Mouse (Mus musculus) brain, embryonic 14.5 days (tissue): ENCODE measurements around the gene Mst1r. TPM values are rescaled to one million over a fixed set of nuclear protein-coding genes. Genes with fewer than 3 reads are reported as not detected.

Source experiments
- DNase-seq: peaks from one replicate; pipeline ENCODE4 v3.0.0-alpha.2; 2011; ENCODE audit warnings: low read depth
- CTCF ChIP-seq: fragments of 200-500 bp; IDR thresholded peaks from 2 replicates; pipeline ENCODE4 v1.5.1; 2012; ENCODE audit warnings: inconsistent platforms, mild to moderate bottlenecking, moderate library complexity, borderline replicate concordance; ENCODE audit not compliant: insufficient read depth, insufficient read length; ENCODE audit errors: extremely low read depth
- POLR2A ChIP-seq: fragments of 200-500 bp; IDR thresholded peaks from 2 replicates; pipeline ENCODE4 v1.6.1; 2012; ENCODE audit warnings: mild to moderate bottlenecking, inconsistent platforms, borderline replicate concordance; ENCODE audit not compliant: poor library complexity, insufficient read depth, insufficient read length, severe bottlenecking; ENCODE audit errors: extremely low read depth
- polyA plus RNA-seq: library from polyadenylated mRNA; depleted of rRNA; stranded (reverse); fragments of >200 nt; gene quantifications from 2 replicates; pipeline ENCODE4 v1.2.3, GENCODE M21; 2012

The Mst1r gene
- polyA plus RNA-seq, 1 experiment, result 4.2 TPM

DNA sequence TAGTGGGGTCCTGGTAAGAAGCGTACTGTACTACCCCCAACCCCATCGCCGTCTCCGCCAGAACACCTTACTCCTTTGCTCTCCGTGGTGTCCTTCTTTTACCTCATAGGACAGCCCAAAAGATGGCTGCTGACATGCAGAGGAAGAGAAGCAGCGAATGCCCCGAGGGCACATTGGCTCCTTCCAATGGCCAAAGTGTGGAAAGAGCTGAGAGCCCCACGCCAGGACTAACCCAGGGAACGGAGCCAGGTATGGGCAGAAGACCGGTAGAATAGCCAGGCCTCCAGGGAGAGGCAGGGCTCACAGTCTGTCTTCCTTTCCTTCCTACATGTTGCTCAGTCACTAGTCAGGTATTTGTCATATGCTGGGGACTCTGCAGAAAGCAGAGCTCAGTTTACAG lies 8.1 kb upstream of the Mst1r start:
- TF ChIP-seq POLR2A, result no peak
- no peak for TF ChIP-seq CTCF
- DNase-seq, result no peak

DNA sequence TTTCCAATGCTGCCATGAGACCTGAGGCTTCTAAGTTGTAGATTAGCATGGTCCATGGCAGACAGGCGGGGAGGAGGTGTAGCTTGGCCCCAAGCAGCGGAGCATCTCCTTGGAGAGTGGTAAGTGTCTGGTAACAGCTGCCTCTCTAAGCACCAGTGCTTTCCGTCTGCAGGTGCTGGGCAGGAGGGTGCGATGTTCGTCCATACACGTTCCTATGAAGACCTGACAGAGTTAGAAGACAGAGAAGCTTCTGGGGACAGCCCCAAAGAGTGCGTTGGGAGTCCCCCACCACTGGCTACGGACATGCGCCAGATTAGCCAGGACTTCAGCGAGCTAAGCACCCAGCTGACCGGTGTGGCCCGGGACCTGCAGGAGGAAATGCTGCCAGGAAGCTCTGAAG lies 6.8 kb upstream of the Mst1r start:
- no peak for DNase-seq
- TF ChIP-seq CTCF (no peak), POLR2A (no peak)

- TF ChIP-seq CTCF (peak; percentile 79), POLR2A (no peak)
- peak; percentile 88 for DNase-seq
Observed at GRCm38 (mm10) chr9:107900840-107901626, 5.6 kb upstream of the Mst1r start.

DNA sequence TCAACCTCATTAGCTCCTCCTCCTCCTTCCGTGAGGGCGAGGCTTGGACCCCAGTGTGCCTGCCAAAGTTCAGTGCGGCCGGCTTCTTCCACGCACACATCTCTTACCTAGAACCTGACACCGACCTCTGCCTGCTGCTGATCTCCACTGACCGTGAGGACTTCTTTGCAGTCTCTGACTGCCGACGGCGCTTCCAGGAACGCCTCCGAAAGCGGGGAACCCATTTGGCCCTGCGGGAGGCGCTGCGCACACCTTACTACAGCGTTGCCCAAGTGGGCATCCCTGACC lies 5.1 kb upstream of the Mst1r start:
- TF ChIP-seq CTCF (peak; percentile 1; the same call in 1 of the 2 replicates), POLR2A (no peak)
- DNase-seq, result no peak

DNA sequence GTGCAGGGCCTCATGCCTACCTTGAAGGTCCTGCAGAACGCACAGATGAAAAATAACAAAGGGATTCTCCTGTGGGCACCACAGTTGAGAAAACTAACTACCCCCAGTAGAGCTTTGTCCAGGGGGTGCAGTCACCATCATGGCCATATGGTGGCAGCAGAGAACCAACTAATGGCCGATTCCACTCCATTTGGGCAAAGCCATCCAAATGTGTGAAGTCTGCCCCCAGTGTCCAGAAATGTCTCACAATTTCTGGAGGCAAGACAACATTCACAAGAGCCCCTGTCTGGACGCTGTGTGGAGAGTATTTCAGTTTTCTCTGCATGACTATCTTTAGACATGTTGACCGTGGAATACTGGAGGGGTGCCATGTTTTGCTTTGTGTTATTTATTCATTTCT lies 1.9 kb upstream of the Mst1r start:
- DNase-seq, result peak; percentile 89
- peak; percentile 94 for TF ChIP-seq CTCF
- TF ChIP-seq POLR2A, result no peak

GRCm38 (mm10) chr9:107906967-107907800 lies 511 bp downstream of the Mst1r start:
- no peak for TF ChIP-seq POLR2A
- no peak for TF ChIP-seq CTCF
- DNase-seq, result no peak

DNA sequence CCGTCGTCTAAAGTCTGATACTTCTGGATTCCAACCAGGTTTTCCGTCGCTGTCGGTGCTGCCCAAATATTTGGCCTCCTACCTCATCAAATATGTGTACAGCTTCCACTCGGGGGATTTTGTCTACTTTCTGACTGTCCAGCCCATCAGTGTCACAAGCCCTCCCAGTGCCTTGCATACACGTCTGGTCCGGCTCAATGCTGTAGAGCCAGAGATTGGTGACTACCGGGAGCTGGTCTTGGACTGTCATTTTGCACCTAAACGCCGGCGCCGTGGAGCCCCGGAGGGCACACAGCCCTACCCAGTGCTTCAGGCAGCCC lies 1.1 kb downstream of the Mst1r start:
- no peak for DNase-seq
- TF ChIP-seq CTCF (no peak), POLR2A (no peak)

DNA sequence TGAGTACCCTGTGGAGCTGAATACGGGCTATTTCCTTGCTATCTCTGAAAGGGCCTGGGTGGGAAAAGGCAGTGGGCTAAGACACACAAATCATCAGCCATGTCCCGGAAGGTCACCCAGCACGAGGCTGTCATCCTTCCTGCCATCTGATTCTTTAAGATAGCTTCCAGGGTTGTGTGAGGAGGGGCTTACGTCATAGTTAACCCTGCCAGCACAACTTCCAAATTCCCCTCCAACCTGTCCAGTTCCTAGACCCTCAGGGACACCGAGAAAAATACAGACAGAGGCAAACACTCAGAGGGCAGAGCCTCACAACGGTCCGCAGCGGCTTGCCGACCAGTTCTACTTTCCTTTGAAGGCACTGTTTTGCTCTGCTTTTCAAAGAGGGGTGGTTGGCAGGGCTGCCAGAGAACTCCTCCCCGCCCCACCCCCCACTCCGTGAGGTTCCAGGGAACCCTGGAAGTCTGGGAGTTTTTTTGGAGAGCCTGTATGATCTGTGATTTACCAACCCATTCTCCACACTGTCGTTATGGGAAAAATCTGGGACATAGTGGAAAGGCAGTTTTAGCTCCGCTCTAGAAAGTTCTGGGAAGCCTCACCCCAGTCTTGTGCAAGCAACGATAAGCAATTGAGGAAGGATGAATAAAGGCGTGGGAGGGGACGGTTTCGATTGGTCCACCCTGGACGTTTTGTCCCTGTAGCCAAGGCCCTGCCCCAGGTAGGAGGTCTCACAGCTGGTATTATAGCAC lies 1.9 kb downstream of the Mst1r start:
- DNase-seq, result no peak
- TF ChIP-seq POLR2A (no peak), CTCF (no peak)

GRCm38 (mm10) chr9:107910025-107910769 lies 3.5 kb downstream of the Mst1r start:
- DNase-seq, result no peak
- TF ChIP-seq POLR2A, result no peak
- no peak for TF ChIP-seq CTCF

DNA sequence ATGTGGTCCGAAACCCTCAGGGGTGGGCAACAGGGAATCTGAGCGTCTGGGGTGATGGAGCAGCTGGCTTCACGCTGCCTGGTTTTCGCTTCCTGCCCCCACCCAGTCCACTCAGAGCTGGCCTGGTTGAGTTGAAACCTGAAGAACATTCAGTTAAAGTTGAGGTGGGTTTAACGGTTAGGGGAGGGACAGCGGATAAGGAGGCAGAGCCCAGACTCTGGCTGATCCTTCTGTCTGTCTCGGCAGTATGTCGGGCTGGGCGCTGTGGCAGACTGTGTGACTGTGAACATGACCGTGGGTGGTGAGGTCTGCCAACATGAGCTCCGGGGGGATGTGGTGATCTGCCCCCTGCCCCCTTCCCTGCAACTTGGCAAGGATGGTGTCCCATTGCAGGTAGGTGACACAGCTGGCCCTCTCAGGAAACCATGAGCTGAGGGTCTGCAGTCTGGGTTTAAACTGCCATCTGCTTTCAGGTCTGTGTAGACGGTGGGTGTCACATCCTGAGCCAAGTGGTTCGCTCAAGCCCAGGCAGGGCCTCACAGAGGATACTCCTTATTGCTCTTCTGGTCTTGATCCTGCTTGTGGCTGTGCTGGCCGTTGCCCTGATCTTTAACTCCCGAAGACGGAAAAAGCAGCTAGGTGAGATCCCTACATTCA lies 8.2 kb downstream of the Mst1r start:
- no peak for TF ChIP-seq CTCF
- TF ChIP-seq POLR2A, result no peak
- no peak for DNase-seq

DNA sequence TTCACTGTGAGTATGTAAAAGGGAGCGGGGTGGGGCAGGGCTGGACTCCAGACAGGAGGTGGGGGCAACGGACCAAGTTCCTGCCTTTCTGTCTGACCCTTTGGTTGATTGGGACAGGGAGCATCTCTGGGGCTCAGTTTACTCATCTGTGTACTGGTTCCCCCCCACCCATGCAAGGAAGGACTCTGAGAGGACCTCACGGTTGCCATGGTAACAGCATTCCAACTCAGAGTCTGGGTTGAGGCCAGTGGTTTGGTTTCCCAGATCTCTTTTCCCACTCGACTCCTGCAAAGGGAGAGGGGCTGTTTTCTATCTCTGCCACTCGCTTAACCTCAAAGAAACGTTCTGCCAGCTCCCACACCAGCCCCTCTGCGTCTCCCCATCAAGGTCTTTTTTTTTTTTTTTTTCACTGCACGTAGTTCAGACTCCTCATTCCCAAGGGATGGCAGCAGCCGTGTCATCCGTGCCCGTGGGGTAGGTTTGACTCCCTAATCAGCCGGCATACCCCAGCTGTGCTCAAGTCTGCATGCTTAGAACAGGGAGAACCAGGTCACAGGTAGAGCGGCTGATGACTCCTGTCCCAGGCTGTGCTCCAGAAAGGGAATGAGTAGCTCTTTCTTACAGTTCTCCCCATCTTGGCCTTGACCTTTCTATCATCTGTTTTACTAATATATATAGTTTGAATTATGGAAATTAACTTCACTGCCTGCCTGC lies 11.4 kb downstream of the Mst1r start:
- TF ChIP-seq CTCF (no peak), POLR2A (no peak)
- peak; percentile 64 for DNase-seq
